Mouse (Mus musculus) lung, postnatal 0 days (tissue): Measurements from ENCODE around the gene Polr1a. TPM values are rescaled to one million over a fixed set of nuclear protein-coding genes. Genes with fewer than 3 reads are reported as not detected.

Experiments used
- ATAC-seq: fragments of 200-750 bp; cut with Nextera tagmentation; 2 replicates; pipeline ENCODE4 v1.8.0; 2017; ENCODE audit warnings: moderate library complexity
- DNase-seq: peaks from one replicate; pipeline ENCODE4 v3.0.0-alpha.2; 2016; ENCODE audit warnings: low spot score
- H3K27ac ChIP-seq: fragments of 300-500 bp; sonication (generic); 2 replicates; pipeline ENCODE4 v1.5.1; 2014; ENCODE audit warnings: antibody characterized with exemption, mild to moderate bottlenecking, low read length, mixed read lengths
- H3K27me3 ChIP-seq: fragments of 300-500 bp; sonication (generic); replicated peaks from 2 replicates; pipeline ENCODE4 v1.6.1; 2014; ENCODE audit warnings: low read length, mixed read lengths; ENCODE audit not compliant: insufficient read depth
- H3K36me3 ChIP-seq: fragments of 300-500 bp; sonication (generic); 2 replicates; pipeline ENCODE4 v1.6.1; 2014; ENCODE audit warnings: low read length, mixed read lengths; ENCODE audit not compliant: insufficient read depth
- H3K4me1 ChIP-seq: fragments of 300-500 bp; sonication (generic); 2 replicates; pipeline ENCODE4 v1.6.1; 2014; ENCODE audit warnings: antibody characterized with exemption, low read depth, low read length, mixed read lengths; ENCODE audit not compliant: insufficient read depth
- H3K4me2 ChIP-seq: fragments of 300-500 bp; sonication (generic); replicated peaks from 2 replicates; pipeline ENCODE4 v1.6.1; 2014; ENCODE audit warnings: low read depth, mild to moderate bottlenecking, low read length, moderate library complexity, mixed read lengths
- H3K4me3 ChIP-seq: fragments of 300-500 bp; sonication (generic); 2 replicates; pipeline ENCODE4 v1.5.1; 2014; ENCODE audit warnings: low read depth, low read length
- H3K9ac ChIP-seq: fragments of 300-500 bp; sonication (generic); replicated peaks from 2 replicates; pipeline ENCODE4 v1.6.1; 2014; ENCODE audit warnings: low read depth, mild to moderate bottlenecking
- H3K9me3 ChIP-seq: fragments of 300-500 bp; sonication (generic); 2 replicates; pipeline ENCODE4 v1.6.1; 2016; ENCODE audit warnings: low read length, mixed read lengths
- CTCF ChIP-seq: IDR thresholded peaks from 2 replicates; pipeline ENCODE4 v1.5.1; 2016; ENCODE audit warnings: antibody characterized with exemption, mild to moderate bottlenecking
- EP300 ChIP-seq: IDR thresholded peaks from 2 replicates; pipeline ENCODE4 v1.6.1; 2016; ENCODE audit warnings: antibody characterized with exemption, mild to moderate bottlenecking, control low read depth
- WGBS: fragments of 180-500 bp; shearing (Covaris S2); extraction: QIAGEN DNeasy Blood & Tissue Kit; methylation state at CpG from one replicate; pipeline ENCODE4 v1.1.7; 2014; 5-methylcytosine and 5-hydroxymethylcytosine counted together
- polyA plus RNA-seq: library from polyadenylated mRNA; unstranded; fragments of >200 nt; fragmentation: Nextera tagmentation; extraction: Ambion mirVana; gene quantifications from 2 replicates; pipeline ENCODE4 v1.2.1, GENCODE M21; 2015

Polr1a gene
- polyA plus RNA-seq, 1 experiment from 2014 or later: 6.1 TPM

GRCm38 (mm10) chr6:71976592-71976991, 67.7 kb downstream of the Polr1a start:
- DNase-seq (peak; percentile 51), ATAC-seq (peak; percentile 84)
- Histone ChIP-seq H3K4me1 (no peaks in the 10 kb centered on the region), H3K27ac (no peak overlapping the region), H3K4me2 (no peak overlapping the region), H3K36me3 (peaks cover 6% of the 10 kb centered on the region), H3K9me3 (no peaks in the 10 kb centered on the region), H3K9ac (no peak overlapping the region), H3K4me3 (no peak overlapping the region), H3K27me3 (no peaks in the 10 kb centered on the region)
- WGBS: 70% methylated on average over 7 of the region's 7 CpGs
- TF ChIP-seq CTCF: no peak
- TF ChIP-seq EP300: no peak

DNA sequence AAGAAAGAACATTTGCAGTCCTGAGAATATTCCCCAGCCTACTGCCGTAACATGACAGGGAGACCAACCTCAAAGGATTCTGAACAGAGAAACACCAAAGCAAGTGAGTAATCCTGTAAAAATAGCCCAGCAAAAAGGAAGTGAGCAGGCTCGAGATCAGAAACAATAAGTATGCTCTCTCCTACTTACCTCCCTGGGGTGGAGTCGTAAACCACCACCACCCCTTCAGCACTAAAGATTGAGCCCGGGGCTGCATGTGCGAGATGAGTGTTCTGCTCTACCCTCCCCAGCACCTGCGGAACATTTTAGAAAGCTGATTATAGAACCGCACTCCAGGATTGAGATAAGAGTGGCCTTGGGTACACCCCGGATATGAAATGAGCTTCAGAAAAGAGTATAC, 71.3 kb downstream of the Polr1a start:
- H3K27me3 ChIP-seq: no peaks in the 10 kb centered on the region
- no peaks in the 10 kb centered on the region for H3K4me1 ChIP-seq
- TF ChIP-seq EP300 (0 out of 2 replicates have a peak, but pooled peaks have one; percentile 14), CTCF (no peak)
- no peak overlapping the region for H3K4me2 ChIP-seq
- 47% methylated on average over 8 of the region's 8 CpGs for WGBS
- peak; percentile 23; the same call in 1 of the 2 replicates for ATAC-seq
- H3K27ac ChIP-seq: no peak overlapping the region
- no peaks in the 10 kb centered on the region for H3K9me3 ChIP-seq
- no peak overlapping the region for H3K4me3 ChIP-seq
- DNase-seq: peak; percentile 50
- H3K36me3 ChIP-seq: 0 out of 2 replicates have a peak, but pooled peaks cover 3% of the 10 kb centered on the region
- no peak overlapping the region for H3K9ac ChIP-seq

GRCm38 (mm10) chr6:71980587-71980986, 71.7 kb downstream of the Polr1a start:
- no peak overlapping the region for H3K27ac ChIP-seq
- DNase-seq: no peak
- H3K4me3 ChIP-seq: no peak overlapping the region
- 80% methylated on average over 2 of the region's 2 CpGs for WGBS
- H3K4me1 ChIP-seq: no peaks in the 10 kb centered on the region
- ATAC-seq: no peak
- TF ChIP-seq EP300 (no peak), CTCF (no peak)
- no peaks in the 10 kb centered on the region for H3K9me3 ChIP-seq
- 0 out of 2 replicates have a peak, but pooled peaks cover 2% of the 10 kb centered on the region for H3K36me3 ChIP-seq
- H3K27me3 ChIP-seq: no peaks in the 10 kb centered on the region
- no peak overlapping the region for H3K9ac ChIP-seq
- H3K4me2 ChIP-seq: no peak overlapping the region

GRCm38 (mm10) chr6:71981450-71981849, 72.6 kb downstream of the Polr1a start:
- WGBS: 54% methylated on average over 4 of the region's 4 CpGs
- no peaks in the 10 kb centered on the region for H3K9me3 ChIP-seq
- no peak overlapping the region for H3K4me2 ChIP-seq
- H3K27me3 ChIP-seq: no peaks in the 10 kb centered on the region
- no peaks in the 10 kb centered on the region for H3K4me1 ChIP-seq
- H3K27ac ChIP-seq: no peak overlapping the region
- ATAC-seq: no peak
- H3K4me3 ChIP-seq: no peak overlapping the region
- H3K9ac ChIP-seq: no peak overlapping the region
- no peak for TF ChIP-seq EP300
- TF ChIP-seq CTCF: no peak
- no peaks in the 10 kb centered on the region for H3K36me3 ChIP-seq
- DNase-seq: peak; percentile 31

DNA sequence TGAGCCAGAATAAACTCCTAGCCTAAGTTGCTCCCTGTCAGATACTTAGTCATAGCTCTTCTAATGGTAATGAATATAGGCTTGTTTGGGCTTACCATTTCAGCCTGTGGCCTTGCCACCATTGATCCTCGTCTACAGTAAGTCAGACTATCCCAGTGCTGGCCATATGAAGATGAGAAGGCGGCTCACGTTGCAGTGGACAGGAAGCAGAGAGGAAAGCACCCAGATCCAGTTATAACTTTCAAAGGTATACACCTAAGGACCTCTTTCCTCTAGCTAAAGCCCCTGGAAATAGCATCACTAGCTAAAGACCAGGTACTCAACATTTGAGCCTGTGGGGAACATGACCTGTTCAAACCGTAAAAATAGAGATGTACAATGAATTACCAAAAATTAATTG, 77.1 kb downstream of the Polr1a start:
- ATAC-seq (no peak), DNase-seq (no peak)
- Histone ChIP-seq H3K27me3 (no peaks in the 10 kb centered on the region), H3K4me1 (peaks cover 9% of the 10 kb centered on the region; the same call in 1 of the 2 replicates), H3K4me3 (no peak overlapping the region), H3K27ac (no peak overlapping the region), H3K9me3 (no peaks in the 10 kb centered on the region), H3K9ac (no peak overlapping the region), H3K4me2 (no peak overlapping the region), H3K36me3 (no peaks in the 10 kb centered on the region)
- no peak for TF ChIP-seq CTCF
- no peak for TF ChIP-seq EP300
- 86% methylated on average over 4 of the region's 4 CpGs for WGBS

- 68% methylated on average over 7 of the region's 7 CpGs for WGBS
- Histone ChIP-seq H3K4me3 (no peak overlapping the region), H3K27ac (no peak overlapping the region), H3K4me1 (peaks cover 9% of the 10 kb centered on the region; the same call in 1 of the 2 replicates), H3K27me3 (no peaks in the 10 kb centered on the region), H3K9ac (no peak overlapping the region), H3K9me3 (no peaks in the 10 kb centered on the region), H3K36me3 (no peaks in the 10 kb centered on the region), H3K4me2 (no peak overlapping the region)
- no peak for ATAC-seq
- TF ChIP-seq EP300 (no peak), CTCF (no peak)
- DNase-seq: no peak
Measured at GRCm38 (mm10) chr6:71987546-71988248, 78.8 kb downstream of the Polr1a start.
